Mouse (Mus musculus): ENCODE measurements at regions not wholly inside any gene's neighbourhood (a gene's known extent, or its start where the extent isn't known, plus 50 kb on each side); places are given as distances from the start of the nearest gene placed in this dataset.

- no peak for ATAC-seq (ENCODE audit: low FRiP score)
- Histone ChIP-seq H3K27me3 (ENCODE audit: insufficient read depth, low read length) (no peaks in the 10 kb centered on the region), H3K4me3 (ENCODE audit: low read depth, low read length) (no peak overlapping the region), H3K4me2 (ENCODE audit: low read depth, low read length, poor library complexity, severe bottlenecking) (no peak overlapping the region), H3K9ac (replicated peaks; ENCODE audit: low read length, poor library complexity, severe bottlenecking) (no peak overlapping the region), H3K9me3 (ENCODE audit: low read length) (no peaks in the 10 kb centered on the region), H3K36me3 (ENCODE audit: insufficient read depth, low read length) (no peaks in the 10 kb centered on the region), H3K4me1 (ENCODE audit: insufficient read depth, low read length) (no peaks in the 10 kb centered on the region), H3K27ac (ENCODE audit: low read depth, low read length) (no peak overlapping the region)
- TF ChIP-seq CTCF (IDR thresholded peaks at IDR 0.05), result no peak
- 88% methylated on average over 5 of the region's 5 CpGs for WGBS
- no peak for DNase-seq (ENCODE audit: low spot score)
Observed at GRCm38 (mm10) chr13:37691855-37692445, 86.2 kb upstream of the Rreb1 start.

DNA sequence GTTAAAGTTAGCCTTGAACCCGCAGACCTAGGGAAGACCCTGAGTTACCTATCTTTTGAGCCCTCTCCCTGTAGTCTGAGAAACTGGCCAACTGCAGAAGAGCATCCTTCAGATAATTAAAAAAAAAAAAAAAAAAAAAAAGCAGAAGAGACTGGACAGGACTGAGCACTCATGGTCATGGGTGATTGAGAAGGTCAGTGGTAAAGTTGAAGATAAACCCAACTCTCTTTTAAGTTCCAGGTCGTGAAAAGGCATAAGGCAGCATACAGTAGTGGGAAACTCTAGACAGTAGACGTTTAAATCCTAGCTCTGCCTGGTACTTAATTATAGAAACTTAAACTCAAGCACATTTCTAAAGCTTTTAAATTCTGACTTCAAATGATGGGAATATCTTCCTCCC lies 84.6 kb upstream of the Rreb1 start:
- DNase-seq (ENCODE audit: low spot score) (no peak), ATAC-seq (ENCODE audit: low FRiP score) (no peak)
- Histone ChIP-seq H3K27ac (ENCODE audit: low read depth, low read length) (no peak overlapping the region), H3K4me3 (ENCODE audit: low read depth, low read length) (no peak overlapping the region), H3K9ac (replicated peaks; ENCODE audit: low read length, poor library complexity, severe bottlenecking) (no peak overlapping the region), H3K4me1 (ENCODE audit: insufficient read depth, low read length) (no peaks in the 10 kb centered on the region), H3K4me2 (ENCODE audit: low read depth, low read length, poor library complexity, severe bottlenecking) (no peak overlapping the region), H3K36me3 (ENCODE audit: insufficient read depth, low read length) (no peaks in the 10 kb centered on the region), H3K27me3 (ENCODE audit: insufficient read depth, low read length) (no peaks in the 10 kb centered on the region), H3K9me3 (ENCODE audit: low read length) (no peaks in the 10 kb centered on the region)
- no peak for TF ChIP-seq CTCF (IDR thresholded peaks at IDR 0.05)
- WGBS, result 89% methylated on average over 3 of the region's 3 CpGs

DNA sequence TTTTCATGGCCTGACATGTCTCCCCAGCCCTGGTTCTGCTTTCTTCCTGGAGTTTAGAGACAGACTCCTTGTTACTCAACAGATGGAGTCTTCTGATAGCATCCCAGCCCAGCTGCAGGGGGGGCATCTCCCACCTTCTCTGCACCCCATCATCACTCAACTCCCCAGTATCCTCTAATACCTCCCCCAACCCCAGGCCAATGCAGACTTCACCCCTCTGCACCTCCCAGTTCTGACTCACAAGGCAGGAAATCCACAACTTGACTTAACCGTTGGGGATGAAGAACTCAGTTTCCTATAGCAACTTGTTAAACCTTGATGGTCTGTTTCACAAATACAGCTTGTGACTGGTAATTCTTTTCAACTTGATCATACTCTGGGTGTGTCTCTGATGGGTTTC lies 73.7 kb upstream of the Rreb1 start:
- 65% methylated on average over 1 of the region's 1 CpGs for WGBS
- H3K27ac ChIP-seq (ENCODE audit: low read depth, low read length), result no peak overlapping the region
- H3K9me3 ChIP-seq (ENCODE audit: low read length), result no peaks in the 10 kb centered on the region
- ATAC-seq (ENCODE audit: low FRiP score) (no peak), DNase-seq (ENCODE audit: low spot score) (no peak)
- no peak for TF ChIP-seq CTCF (IDR thresholded peaks at IDR 0.05)
- H3K27me3 ChIP-seq (ENCODE audit: insufficient read depth, low read length), result no peaks in the 10 kb centered on the region
- H3K9ac ChIP-seq (replicated peaks; ENCODE audit: low read length, poor library complexity, severe bottlenecking), result no peak overlapping the region
- H3K4me2 ChIP-seq (ENCODE audit: low read depth, low read length, poor library complexity, severe bottlenecking), result no peak overlapping the region
- no peaks in the 10 kb centered on the region for H3K36me3 ChIP-seq (ENCODE audit: insufficient read depth, low read length)
- no peaks in the 10 kb centered on the region for H3K4me1 ChIP-seq (ENCODE audit: insufficient read depth, low read length)
- no peak overlapping the region for H3K4me3 ChIP-seq (ENCODE audit: low read depth, low read length)

DNA sequence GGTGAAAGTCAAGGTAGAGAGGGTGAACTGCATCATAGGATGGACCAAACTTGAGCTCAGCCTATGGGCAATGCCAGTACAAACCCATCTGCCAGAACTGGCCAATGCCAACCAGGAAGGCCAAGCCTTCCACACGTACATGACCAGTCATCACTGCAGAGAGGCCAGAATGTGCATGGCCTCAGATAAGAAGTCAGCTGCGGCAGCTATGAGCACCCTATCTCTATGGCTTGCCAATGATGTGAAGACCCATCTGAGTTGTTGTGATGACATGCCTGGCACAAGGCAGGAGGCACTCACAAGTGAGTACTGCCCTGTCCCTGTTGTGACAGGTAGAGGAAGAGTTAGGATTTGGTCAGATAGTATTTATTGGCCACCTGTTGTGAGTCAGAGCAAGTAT lies 72.7 kb upstream of the Rreb1 start:
- 92% methylated on average over 2 of the region's 2 CpGs for WGBS
- no peaks in the 10 kb centered on the region for H3K36me3 ChIP-seq (ENCODE audit: insufficient read depth, low read length)
- H3K9me3 ChIP-seq (ENCODE audit: low read length), result no peaks in the 10 kb centered on the region
- H3K9ac ChIP-seq (replicated peaks; ENCODE audit: low read length, poor library complexity, severe bottlenecking), result no peak overlapping the region
- no peak overlapping the region for H3K4me2 ChIP-seq (ENCODE audit: low read depth, low read length, poor library complexity, severe bottlenecking)
- DNase-seq (ENCODE audit: low spot score) (no peak), ATAC-seq (ENCODE audit: low FRiP score) (no peak)
- H3K4me1 ChIP-seq (ENCODE audit: insufficient read depth, low read length), result no peaks in the 10 kb centered on the region
- H3K4me3 ChIP-seq (ENCODE audit: low read depth, low read length), result no peak overlapping the region
- TF ChIP-seq CTCF (IDR thresholded peaks at IDR 0.05), result no peak
- H3K27me3 ChIP-seq (ENCODE audit: insufficient read depth, low read length), result no peaks in the 10 kb centered on the region
- H3K27ac ChIP-seq (ENCODE audit: low read depth, low read length), result no peak overlapping the region

DNA sequence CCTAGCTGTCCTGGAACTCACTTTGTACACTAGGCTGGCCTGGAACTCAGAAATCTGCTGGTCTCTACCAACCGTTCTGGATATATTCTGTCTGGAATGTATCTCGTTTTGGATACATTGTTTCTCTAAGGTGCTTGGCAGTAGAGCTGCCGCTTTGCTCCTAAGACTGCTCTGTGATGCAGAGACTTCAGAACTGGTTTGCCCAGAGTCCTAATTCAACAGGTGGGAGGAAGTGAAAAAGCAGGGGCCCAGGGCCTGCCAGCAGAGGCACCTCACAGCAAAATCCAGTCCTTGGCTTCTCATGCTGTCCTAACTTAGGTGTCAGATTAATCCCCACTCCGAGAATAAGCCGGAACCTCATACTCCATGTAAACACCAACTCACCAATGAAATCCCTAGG lies 67.3 kb upstream of the Rreb1 start:
- Histone ChIP-seq H3K9me3 (ENCODE audit: low read length) (no peaks in the 10 kb centered on the region), H3K4me2 (ENCODE audit: low read depth, low read length, poor library complexity, severe bottlenecking) (no peak overlapping the region), H3K9ac (replicated peaks; ENCODE audit: low read length, poor library complexity, severe bottlenecking) (no peak overlapping the region), H3K4me1 (ENCODE audit: insufficient read depth, low read length) (no peaks in the 10 kb centered on the region), H3K27ac (ENCODE audit: low read depth, low read length) (no peak overlapping the region), H3K27me3 (ENCODE audit: insufficient read depth, low read length) (no peaks in the 10 kb centered on the region), H3K4me3 (ENCODE audit: low read depth, low read length) (no peak overlapping the region), H3K36me3 (ENCODE audit: insufficient read depth, low read length) (no peaks in the 10 kb centered on the region)
- WGBS, result 89% methylated on average over 5 of the region's 5 CpGs
- ATAC-seq (ENCODE audit: low FRiP score) (no peak), DNase-seq (ENCODE audit: low spot score) (no peak)
- TF ChIP-seq CTCF (IDR thresholded peaks at IDR 0.05), result no peak

- H3K27me3 ChIP-seq (ENCODE audit: insufficient read depth, low read length), result no peaks in the 10 kb centered on the region
- no peak overlapping the region for H3K4me3 ChIP-seq (ENCODE audit: low read depth, low read length)
- no peaks in the 10 kb centered on the region for H3K9me3 ChIP-seq (ENCODE audit: low read length)
- H3K4me2 ChIP-seq (ENCODE audit: low read depth, low read length, poor library complexity, severe bottlenecking), result no peak overlapping the region
- WGBS, result 89% methylated on average over 4 of the region's 4 CpGs
- no peaks in the 10 kb centered on the region for H3K36me3 ChIP-seq (ENCODE audit: insufficient read depth, low read length)
- H3K4me1 ChIP-seq (ENCODE audit: insufficient read depth, low read length), result no peaks in the 10 kb centered on the region
- H3K9ac ChIP-seq (replicated peaks; ENCODE audit: low read length, poor library complexity, severe bottlenecking), result no peak overlapping the region
- DNase-seq (ENCODE audit: low spot score) (no peak), ATAC-seq (ENCODE audit: low FRiP score) (no peak)
- TF ChIP-seq CTCF (IDR thresholded peaks at IDR 0.05), result no peak
- no peak overlapping the region for H3K27ac ChIP-seq (ENCODE audit: low read depth, low read length)
Observed at GRCm38 (mm10) chr13:37712908-37713496, 65.2 kb upstream of the Rreb1 start.
